ENCODE assay signal across 11 mouse cellular contexts in the genomic region with DNA sequence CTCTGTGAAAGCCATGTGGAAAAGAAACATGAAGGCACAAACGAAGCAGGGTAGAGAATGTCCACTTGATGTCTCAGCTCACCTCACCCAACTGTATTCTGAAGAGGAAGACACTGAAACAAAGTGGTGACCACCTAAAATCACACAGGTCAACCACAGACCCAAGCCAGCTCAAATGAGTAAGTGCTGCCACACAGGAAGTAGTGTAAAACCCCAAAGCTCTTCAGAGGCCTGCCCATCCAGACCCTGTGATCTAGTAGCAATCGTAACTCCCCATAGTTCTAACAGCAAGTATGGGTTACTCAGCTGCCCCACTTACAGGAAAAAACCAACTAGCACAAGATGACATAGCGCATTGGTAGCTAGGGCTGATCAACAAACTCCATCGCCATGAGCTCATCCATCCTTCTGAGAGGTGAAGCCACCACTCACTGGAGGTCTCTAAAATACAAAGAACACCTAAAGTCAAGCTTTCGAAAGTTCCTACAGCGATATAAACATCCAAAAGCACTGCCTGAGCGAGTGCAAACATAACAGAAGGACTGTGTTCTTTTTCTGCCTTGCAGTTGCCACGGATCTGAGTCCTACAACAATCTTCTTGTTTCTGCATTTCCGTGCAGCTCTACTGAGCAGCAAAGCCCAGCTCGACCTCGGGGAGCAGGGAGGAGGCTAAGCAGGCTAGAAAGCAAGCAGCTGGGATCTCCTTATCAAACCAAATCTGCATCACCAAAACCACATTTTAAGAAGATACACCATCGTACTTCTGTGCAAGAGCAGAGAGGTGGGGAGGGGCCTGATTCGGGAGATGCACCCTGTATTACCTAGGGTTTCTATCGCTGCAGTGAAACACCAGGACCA.
DNase-seq lines count a peak whose midpoint lies in the region; ATAC-seq and TF ChIP-seq lines count a peak whose summit lies in the region.
"Had no signal": no experiment of that assay in that cellular context is flagged by ENCODE, and none has a peak within 500 bp of the region (broad histone marks: within the 10 kb centered on the region; RNA-seq: fewer than 3 reads in every experiment).

No protein-coding gene starts in this region.

- H3K4me3 ChIP-seq in testis, adult 2 months (ENCODE audit: control insufficient read depth, low read depth, low read length): peak overlapping the region; percentile 75
- no peak overlapping the region for H3K4me3 ChIP-seq in forebrain, embryonic 10.5 days
- H3K4me3 ChIP-seq: limb, embryonic 13.5 days had no signal

- H3K27ac ChIP-seq in testis, adult 2 months (ENCODE audit: control insufficient read depth, insufficient read depth, low read depth, low read length): no peak overlapping the region
- no peak overlapping the region for H3K27ac ChIP-seq in forebrain, embryonic 10.5 days
- H3K27ac ChIP-seq: limb, embryonic 13.5 days had no signal

- DNase-seq in frontal cortex, postnatal 25 days (ENCODE audit: low spot score in 2 of 2): no peak
- no peak for DNase-seq in testis, postnatal 14 days (ENCODE audit: low spot score)
- peak; percentile 74 for DNase-seq in thymus, postnatal 4 days
- no peak for DNase-seq in forebrain, embryonic 10.5 days (ENCODE audit: extremely low spot score, low spot score)
- DNase-seq: gastrocnemius, postnatal 14 days; lung, postnatal 36 days had no signal

- no peaks in the 10 kb centered on the region for H3K27me3 ChIP-seq in testis, adult 2 months (ENCODE audit: control insufficient read depth, insufficient read depth, low read length)
- H3K27me3 ChIP-seq in forebrain, embryonic 10.5 days (ENCODE audit: poor library complexity, severe bottlenecking): no peaks in the 10 kb centered on the region
- H3K27me3 ChIP-seq: limb, embryonic 13.5 days had no signal

- no peak for TF ChIP-seq CTCF in testis, adult 2 months (IDR thresholded peaks at IDR 0.05; ENCODE audit: control insufficient read depth, insufficient read depth, insufficient replicate concordance, low read depth, low read length)

- no peak for TF ChIP-seq POLR2A in testis, adult 2 months (IDR thresholded peaks at IDR 0.05; ENCODE audit: control insufficient read depth, low read depth, low read length)

- peak; percentile 17; the same call in 1 of the 2 replicates for ATAC-seq in frontal cortex, adult (ENCODE audit: low TSS enrichment)
- ATAC-seq in monocyte, adult 5-6 weeks (replicated peaks; ENCODE audit: insufficient number of reproducible peaks, low FRiP score, low TSS enrichment, poor library complexity, severe bottlenecking): peak; percentile 16; the same call in 1 of the 2 replicates
- no peak for ATAC-seq in erythroid progenitor cell, adult 5-6 weeks (replicated peaks; ENCODE audit: low FRiP score, poor library complexity, severe bottlenecking)

- no peaks in the 10 kb centered on the region for H3K9me3 ChIP-seq in forebrain, embryonic 10.5 days
- H3K9me3 ChIP-seq: limb, embryonic 13.5 days had no signal

- WGBS in forebrain, embryonic 10.5 days: 87% methylated on average over 14 of the region's 14 CpGs

- H3K36me3 ChIP-seq in testis, adult 2 months (ENCODE audit: control insufficient read depth, insufficient read depth, low read length): no peaks in the 10 kb centered on the region
- no peaks in the 10 kb centered on the region for H3K36me3 ChIP-seq in forebrain, embryonic 10.5 days (replicated peaks)
- H3K36me3 ChIP-seq: limb, embryonic 13.5 days had no signal

- no peaks in the 10 kb centered on the region; the same call in 1 of the 2 replicates for H3K4me1 ChIP-seq in testis, adult 2 months (ENCODE audit: control insufficient read depth, insufficient read depth, low read length)
- H3K4me1 ChIP-seq in forebrain, embryonic 10.5 days: peaks cover 29% of the 10 kb centered on the region
